Mouse (Mus musculus): Measurements from ENCODE around the gene Tlcd2. TPM values are rescaled to one million over a fixed set of nuclear protein-coding genes. Genes with fewer than 3 reads are reported as not detected.

Gene Tlcd2
- polyA plus RNA-seq (2012; rRNA removed) = 6.8 and 8.4 TPM in 2 replicates

DNA sequence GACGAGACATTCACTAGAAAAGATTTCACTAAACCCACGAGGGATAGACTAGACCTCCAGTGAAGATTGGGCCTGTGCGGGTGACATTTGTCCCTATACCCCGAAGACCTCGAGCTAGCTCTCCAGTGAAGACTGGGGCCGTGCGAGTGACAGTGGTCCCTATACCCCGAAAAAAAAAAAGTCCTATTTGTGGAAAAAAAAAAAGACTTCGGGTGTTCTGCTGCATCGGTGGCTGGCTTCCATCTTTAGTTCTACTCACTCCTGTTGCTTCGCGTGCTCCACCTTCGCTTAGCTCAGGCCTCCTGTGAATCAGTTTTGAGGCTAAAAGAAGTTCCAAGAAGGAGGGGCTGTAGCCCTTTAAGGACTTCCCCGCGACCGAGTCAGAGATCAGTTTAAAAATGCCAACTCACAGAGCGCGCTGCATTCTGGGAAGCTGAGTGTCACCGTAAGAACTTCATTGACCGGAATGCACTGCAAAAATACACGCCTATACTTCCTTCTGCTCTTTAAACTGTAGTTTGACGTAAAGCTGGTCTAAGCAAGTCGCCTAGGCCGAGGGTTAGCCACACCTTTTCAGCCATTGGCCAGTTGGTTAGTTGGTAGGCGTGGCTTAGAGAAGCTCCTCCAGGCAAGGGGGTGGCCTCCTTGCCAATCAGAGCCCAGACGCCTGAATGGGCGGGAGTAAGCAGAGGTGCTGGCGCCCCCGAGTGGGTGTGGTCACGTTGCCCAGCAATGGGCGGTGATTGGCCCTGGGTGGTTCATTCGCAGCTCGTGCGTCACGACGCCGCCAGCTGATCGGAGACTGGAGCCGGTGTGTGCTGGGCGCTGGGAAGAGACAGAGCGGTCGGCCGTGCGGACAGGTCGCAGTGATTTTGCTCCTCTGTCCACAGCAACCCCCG, at the start of gene Tlcd2:
Gene Tlcd2, plus strand, starts transcription at position 872 of the 899 bp plus-strand sequence.

DNA sequence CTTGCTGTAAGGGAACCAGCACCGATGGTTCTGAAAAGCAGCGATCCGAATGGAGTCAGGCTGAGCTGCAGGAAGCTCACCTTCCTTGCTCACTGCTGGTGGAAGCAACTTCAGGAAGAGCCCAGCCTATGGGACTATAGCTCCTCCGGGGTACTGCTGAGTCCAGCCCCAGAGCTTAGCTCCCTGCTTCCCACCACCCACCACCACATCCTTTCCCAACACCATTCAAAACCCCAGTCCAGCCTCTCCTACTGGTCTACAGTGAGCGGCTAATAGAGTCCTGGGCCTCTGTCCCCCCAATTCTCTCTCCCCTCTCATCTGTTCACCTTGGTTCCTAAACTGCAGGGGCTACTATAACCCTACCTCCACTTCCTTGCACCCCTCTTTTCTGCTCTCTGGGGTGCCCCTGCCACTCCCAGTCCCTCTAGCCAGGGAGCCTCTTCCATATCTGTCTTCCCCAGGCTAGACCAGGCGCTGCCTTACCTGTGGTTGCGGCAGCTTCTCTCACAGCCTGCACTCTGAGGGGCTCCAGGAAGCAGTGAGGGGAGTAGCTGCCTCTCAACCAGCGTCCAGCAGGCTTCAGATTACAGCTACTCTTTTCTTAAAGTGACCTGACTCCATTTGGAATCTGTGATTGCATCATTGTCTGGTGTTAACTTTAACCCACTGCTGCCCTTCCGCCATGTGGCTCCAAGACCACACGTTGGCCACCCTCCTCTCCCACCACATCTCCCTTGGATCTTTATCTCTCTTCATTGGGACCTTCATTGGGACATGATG, 39.3 kb upstream of the Tlcd2 start, which contains the start of gene Serpinf1:
Gene Serpinf1, minus strand, starts transcription at position 689 of the 780 bp plus-strand sequence.

DNA sequence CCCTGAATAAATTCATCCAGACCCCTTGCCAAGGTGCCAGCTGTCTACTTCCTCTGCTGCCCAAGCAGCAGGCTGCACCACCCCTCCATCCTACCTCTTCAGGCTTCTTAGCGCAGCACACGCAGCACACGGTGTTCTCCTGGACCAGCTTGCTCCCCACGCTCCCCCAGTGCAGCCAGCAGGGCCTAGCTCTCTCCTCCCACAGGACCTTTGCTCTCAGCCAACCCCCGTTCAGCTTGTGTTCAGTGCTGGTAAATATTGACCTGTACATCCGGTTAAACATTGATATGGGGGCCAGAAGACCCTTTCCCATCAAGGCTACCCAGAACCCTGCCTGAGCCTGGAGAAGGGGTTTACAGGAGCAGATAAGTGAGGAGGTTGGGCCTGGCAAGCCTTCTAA, 22.2 kb upstream of the Tlcd2 start, which contains the start of gene Serpinf2:
Gene Serpinf2, minus strand, starts transcription at position 229 of the 400 bp plus-strand sequence.

DNA sequence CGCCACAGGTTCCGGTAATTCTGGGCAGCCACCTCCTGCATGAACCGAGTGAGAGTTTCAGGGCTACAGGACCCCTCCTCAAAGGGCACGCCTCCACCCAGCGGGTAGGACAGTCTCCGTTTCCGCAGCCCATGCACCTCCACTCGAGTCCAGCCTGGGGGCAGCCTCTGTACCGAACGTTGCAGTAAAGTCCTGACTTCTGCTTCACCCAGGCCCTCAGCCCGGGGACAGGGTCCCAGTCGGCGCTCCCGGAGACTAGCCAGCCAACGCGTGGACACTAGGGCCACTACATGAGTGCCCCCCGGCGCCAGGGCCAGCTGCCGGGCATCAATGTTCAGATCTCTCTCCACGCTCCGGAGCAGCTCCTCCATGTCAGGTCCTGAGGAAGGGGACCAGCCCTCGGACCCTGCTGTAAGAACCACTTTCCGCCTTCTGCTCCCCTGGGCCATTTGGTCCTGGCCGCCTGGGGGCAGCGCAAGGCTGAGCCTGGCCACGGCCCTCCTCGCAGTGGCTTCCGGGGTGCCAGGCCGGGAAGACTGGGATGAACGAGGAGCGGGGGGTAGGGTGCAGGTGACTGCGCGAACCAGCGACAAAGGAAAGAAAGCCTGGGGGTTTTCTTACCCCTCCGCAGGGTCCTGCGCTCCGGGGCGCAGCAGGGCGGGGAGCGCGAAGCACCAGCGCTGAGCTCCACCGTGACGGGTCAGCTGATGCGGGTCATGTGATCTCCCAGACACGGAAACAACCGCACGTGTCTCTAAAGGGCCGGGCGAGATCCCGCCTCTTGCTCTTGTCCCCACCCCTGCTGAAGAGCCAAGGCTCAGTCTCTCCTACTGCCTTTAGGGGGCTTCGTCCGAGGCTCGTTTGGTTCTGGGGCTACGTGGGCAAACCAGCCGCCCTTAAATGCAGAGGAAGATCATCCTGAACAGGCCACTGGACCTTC, 7.3 kb upstream of the Tlcd2 start, which contains the start of gene Wdr81:
Gene Wdr81, minus strand, starts transcription at position 727 of the 940 bp plus-strand sequence.

DNA sequence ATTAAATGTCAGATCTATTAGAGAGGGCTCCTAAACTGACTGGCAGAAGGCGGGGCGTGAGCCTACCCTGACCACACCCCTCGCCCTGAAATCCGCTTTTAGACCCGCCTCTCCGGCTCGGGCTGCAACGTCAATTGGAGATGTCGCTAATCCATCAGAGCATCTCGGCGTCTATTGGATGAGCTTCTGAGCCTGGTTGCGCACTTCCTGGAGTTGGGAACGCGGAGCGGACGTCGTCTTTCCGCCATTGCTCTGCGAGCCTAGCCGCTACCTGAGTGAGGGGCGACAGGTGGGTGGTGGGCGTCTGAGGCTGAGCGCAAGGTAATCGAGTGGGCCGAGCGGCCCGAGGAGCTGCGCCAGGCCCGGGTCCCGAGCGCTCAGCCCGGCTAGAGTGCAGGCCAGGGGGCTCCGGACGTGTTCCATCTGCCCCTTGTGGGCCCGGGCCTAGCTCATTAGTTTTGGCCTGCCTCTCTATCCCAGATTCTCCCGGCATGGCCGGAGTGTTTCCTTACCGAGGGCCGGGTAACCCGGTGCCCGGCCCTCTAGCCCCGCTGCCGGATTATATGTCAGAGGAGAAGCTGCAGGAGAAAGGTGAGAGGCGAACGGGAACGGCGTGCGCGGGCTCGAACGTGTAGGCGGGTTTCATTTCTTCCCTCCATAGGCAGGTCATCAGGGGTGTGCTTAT, 25.2 kb downstream of the Tlcd2 start, which contains the start of gene Prpf8:
Gene Prpf8, plus strand, starts transcription at position 216 of the 685 bp plus-strand sequence.

DNA sequence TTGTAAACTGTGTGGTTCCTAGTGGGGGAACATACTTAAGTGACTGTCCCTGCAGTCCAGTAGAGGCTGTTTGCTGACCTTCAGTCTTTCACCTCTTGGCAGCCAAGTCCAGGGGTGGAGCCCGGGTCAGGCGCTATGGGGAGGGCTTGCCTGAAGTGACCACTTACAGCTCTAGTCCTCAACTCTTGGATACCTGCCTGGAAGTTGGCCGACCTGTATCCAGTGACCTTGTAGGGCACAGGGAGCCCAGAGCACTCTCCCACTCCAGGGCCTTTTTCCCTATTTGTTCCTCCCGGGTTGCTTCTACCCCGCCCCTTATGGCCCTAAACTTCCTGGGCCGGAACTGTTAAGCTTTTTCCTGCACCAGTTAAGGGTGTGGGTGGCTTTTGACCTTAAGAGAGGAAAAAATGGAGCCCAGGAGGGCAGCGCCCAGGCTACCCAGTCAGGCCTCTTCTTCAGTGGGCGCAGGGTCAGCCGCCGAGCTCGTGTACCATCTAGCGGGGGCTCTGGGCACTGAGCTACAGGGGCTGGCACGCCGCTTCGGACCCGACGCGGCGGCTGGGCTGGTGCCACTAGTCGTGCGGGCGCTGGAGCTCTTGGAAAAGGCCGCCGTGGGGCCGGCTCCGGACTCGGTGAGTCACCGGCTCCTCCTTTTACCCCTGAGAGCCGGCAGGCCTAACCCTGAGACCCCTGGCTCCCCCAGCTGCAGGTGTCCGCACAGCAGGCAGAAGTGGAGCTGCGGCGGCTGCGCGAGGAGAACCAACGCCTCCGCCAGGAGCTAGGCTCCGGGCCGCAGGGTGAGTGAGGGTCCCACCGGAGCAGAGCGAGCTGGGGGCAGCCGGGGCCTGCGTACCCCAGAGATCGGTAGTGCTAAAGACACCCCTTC, 48.5 kb downstream of the Tlcd2 start, which contains the start of gene Rilp:
Gene Rilp, plus strand, starts transcription at position 354 of the 886 bp plus-strand sequence.

DNA sequence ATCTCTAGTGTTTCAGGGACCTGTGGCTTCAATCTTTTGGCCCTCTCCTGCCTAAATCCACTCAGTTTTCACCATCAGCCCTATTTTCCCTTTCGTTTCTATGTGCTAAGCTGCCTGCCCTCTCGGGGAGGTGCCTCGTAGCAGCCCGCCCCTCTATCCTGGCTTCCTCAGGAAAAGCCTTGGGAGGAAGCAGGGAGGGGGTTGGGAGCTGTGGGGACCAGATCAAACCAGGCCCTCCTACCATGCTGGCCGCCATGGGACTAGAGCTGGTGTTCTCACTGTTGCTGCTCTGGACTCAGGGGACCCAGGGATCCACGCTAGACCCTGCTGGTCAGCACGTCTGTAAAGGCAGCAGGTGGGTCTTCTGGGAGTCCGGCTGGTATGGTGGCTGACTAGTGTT, 51.8 kb downstream of the Tlcd2 start, which contains the start of gene Scarf1:
Gene Scarf1, plus strand, starts transcription at position 205 of the 400 bp plus-strand sequence.

Other genes starting within 250 kb of the Tlcd2 start
- 52.5 and 61.3 TPM in 2 replicates for gene Rpa1, start 113.4 kb upstream of the Tlcd2 start, polyA plus RNA-seq (2012; rRNA removed)
- gene Smyd4, start 113.3 kb upstream of the Tlcd2 start, polyA plus RNA-seq (2012; rRNA removed) = 1.8 and 2.2 TPM in 2 replicates
- 84.0 and 109 TPM in 2 replicates for gene Serpinf1, start 39.0 kb upstream of the Tlcd2 start, polyA plus RNA-seq (2012; rRNA removed)
- 395 and 444 TPM in 2 replicates for gene Serpinf2, start 22.1 kb upstream of the Tlcd2 start, polyA plus RNA-seq (2012; rRNA removed)
- gene Wdr81, start 7.0 kb upstream of the Tlcd2 start, polyA plus RNA-seq (2012; rRNA removed) = 13.0 and 14.8 TPM in 2 replicates
- 34.3 and 40.5 TPM in 2 replicates for gene Prpf8, start 25.1 kb downstream of the Tlcd2 start, polyA plus RNA-seq (2012; rRNA removed)
- gene Rilp, start 48.4 kb downstream of the Tlcd2 start, polyA plus RNA-seq (2012; rRNA removed) = 1.5 and 1.7 TPM in 2 replicates
- gene Scarf1, start 51.8 kb downstream of the Tlcd2 start, polyA plus RNA-seq (2012; rRNA removed) = 2.1 and 2.3 TPM in 2 replicates
- 2.6 and 3.1 TPM in 2 replicates for gene Slc43a2, start 70.0 kb downstream of the Tlcd2 start, polyA plus RNA-seq (2012; rRNA removed)
- 26.3 and 27.3 TPM in 2 replicates for gene Pitpna, start 126.4 kb downstream of the Tlcd2 start, polyA plus RNA-seq (2012; rRNA removed)
- gene Inpp5k, start 169.3 kb downstream of the Tlcd2 start, polyA plus RNA-seq (2012; rRNA removed) = 11.5 and 14.1 TPM in 2 replicates
- gene Myo1c, start 188.8 kb downstream of the Tlcd2 start, polyA plus RNA-seq (2012; rRNA removed) = 12.5 and 14.4 TPM in 2 replicates
- 20.9 and 24.8 TPM in 2 replicates for gene Crk, start 217.5 kb downstream of the Tlcd2 start, polyA plus RNA-seq (2012; rRNA removed)